Mouse (Mus musculus): ENCODE measurements around the gene Caml.
"Not testable (repeated sequence)": the region's sequence is repeated elsewhere in the genome, so short reads cannot be mapped to it uniquely, and the experiment has no call there.

Gene Caml

GRCm38 (mm10) chr13:55620275-55620674 is 2.5 kb upstream of the Caml start:
- DNase-seq (ENCODE audit: low spot score in 2 of 2), result no peak

GRCm38 (mm10) chr13:55622156-55622648 is 603 bp upstream of the Caml start:
- DNase-seq (ENCODE audit: low spot score in 2 of 2), result not testable (repeated sequence)

DNA sequence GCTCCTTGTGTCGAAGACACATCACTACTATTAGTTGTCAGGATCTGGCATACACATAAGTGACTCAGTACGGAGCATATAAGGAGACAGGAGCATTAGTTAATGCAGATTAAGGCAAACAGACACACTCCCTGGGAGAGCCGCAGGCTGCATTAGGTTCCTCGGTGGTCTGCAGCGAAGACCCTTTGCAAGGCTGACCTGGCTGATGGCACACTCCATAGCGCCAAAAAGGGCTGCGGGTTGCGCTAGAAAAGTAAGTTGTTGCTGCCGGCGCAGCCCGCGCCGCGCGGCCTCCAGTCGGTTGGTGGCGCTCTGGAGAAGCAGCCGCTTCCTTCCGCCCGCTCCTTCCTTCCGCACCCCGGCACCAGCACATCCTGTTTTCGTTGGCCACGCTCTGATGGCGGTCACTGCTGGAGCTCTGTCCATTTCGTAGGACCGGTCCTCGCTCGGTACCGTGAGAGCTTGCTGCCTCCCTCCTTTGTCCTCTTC is 11.9 kb downstream of the Caml start, which contains the start of gene Ddx46:
Gene Ddx46, plus strand, starts transcription at position 389 of the 489 bp plus-strand sequence.
- DNase-seq (ENCODE audit: low spot score in 2 of 2), result peak; percentile 70 to 80

DNA sequence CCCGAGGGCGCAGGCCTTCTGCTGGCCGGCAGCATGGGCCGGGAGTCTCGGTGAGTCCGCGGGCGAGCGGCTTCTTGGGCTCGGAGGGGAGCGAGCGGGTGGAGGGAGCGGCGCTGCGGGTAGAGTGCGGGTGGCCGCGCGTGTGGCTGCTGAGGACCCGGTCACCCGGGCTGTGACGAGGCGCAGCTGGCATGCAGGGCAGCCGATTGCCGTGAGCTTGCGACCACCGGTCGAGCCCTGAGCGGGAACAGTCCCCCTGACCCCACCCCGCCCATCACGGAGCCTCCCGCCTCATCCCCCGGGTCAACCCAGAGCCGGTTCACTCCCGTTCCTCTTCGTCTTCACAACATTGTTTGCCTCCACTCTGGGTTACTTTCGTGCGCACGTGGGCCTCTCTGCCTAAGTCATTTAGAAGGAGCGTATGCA is 12.4 kb downstream of the Caml start:
- no peak for DNase-seq (ENCODE audit: low spot score in 2 of 2)

DNA sequence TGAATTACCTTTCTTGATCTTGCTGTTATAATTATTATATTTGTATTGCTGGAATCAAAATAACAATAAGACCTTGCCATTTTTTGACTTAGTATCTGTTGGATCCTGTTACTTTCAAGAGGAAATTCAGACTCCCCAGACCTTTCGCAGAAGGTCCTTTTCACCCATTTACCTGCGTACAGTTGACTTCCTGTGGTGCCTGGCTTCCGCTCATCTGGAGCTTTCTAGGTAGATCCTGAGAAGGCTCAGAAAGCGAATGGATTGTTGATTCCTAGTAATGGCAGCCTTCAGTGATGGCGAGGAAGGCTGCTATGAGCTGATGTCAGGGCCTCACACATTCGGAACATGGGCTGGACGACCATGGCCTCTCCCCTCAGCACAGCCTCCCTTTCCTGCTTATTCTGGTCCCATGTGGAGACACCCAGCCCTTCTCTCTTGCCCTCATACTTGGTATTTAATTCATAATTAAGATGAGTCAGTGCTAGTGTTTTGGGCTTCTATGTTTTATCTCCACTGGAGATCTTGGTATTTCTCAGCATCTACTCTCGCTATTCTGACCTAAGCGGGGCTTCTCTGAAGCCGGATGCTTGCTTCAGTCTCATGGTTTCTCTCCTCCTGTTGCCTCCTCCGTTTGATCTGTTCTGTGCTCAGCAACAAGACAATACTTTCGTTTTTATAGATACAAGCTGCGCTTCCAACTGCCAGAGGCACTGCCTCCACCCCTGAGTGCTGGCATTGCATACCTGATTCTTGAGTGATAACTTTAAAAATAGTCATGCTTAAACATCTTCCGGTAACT is 13.6 kb downstream of the Caml start:
- DNase-seq (ENCODE audit: low spot score in 2 of 2), result no peak

- DNase-seq (ENCODE audit: low spot score in 2 of 2), result peak; percentile 37 to 73
Measured at GRCm38 (mm10) chr13:55640480-55640879, 17.7 kb downstream of the Caml start.

DNA sequence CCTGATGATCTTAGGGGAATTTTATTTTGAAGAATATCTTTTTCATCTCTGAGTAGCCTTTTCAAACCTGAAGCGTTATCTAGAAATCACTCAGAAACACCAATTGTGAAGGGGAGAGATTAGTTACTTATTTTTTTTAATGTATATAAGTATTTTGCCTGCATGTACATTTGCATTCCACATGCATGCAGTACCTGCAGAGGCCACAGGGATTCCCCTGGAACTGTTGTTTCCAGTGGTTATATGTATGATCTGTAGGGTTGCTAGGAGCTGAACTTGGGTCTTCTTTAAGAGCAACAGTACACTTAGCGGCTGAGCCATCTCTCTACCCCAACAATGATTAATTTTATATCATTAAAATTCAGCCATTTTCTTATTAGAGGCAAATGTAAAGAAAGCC is 21.7 kb downstream of the Caml start:
- DNase-seq (ENCODE audit: low spot score in 2 of 2), result no peak

DNA sequence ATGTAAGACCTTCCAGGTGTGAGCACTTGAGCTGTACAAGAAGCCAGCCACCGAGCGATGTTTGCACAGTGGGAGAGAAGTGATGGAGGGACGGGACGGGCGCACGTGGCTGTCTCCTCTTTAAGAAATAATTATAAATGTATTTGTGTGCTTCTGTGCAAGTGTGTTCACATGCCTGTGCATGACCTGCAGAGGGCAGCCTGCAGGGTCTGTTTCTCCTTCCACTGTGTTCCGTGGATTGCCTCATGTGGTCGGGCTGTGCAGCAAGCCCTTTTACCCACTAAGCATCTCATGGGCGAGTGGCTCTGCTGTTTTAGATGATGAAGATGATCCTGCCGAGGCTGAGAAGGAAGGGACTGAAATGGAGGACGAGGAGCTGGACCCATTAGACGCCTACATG is 27.3 kb downstream of the Caml start:
- DNase-seq (ENCODE audit: low spot score in 2 of 2), result no peak

DNA sequence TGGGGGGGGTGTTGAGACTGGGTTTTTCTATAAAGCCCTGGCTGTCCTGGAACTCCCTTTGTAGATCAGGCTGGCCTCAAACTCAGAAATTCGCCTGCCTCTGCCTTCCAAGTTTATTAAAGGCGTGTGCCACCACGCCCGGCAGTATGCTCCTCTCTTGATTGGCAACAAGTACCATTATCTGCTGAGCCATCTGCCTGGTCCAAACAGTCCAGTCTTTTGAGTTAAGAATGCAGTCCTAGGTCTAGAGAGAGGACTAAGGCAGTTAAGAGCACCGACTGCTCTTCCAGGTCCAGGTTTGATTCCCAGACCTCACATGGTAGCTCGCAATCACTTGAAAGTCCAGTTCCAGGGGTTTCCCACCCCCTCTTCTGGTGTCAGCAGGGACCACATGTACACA is 28.2 kb downstream of the Caml start:
- no peak for DNase-seq (ENCODE audit: low spot score in 2 of 2)

DNA sequence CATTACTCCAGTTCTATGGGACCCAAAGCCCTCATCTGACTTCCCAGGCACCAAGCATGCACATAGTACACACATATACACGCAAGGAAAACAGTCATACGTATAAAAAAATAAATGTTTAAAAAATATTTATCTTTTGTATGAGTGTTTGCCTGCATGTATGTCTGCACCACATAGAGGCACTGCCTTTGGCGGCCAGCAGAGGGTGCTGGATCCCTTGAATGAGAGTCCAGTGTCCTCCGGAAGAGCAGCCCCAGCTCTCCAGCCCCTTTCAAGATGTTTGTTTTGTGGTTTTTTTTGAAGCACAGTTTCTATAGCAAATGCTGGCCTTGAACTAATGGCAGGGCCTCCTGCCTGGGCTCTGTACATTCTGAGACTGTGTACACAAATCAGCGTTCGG is 45.7 kb downstream of the Caml start:
- DNase-seq (ENCODE audit: low spot score in 2 of 2), result no peak

DNA sequence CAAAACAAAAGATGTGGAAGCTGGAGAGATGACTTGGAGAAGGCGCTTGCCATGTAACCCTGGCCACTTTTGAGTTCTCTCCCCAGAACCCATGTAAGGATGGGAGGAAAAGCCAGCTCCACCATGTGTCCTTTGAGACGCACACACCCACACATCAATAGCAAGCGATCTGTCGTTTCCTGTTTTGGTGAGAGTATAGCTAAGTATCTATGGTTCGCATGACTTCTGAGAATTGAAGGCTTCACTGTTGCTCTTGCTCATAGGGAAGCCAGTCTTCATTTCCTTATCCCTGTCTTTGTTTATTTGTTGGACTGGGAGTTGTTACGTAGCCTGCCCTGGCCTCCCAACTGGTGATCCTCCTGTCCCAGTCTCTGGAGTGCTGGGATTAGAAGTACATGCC is 49.9 kb downstream of the Caml start:
- no peak for DNase-seq (ENCODE audit: low spot score in 2 of 2)

GRCm38 (mm10) chr13:55677364-55677763 is 54.6 kb downstream of the Caml start:
- DNase-seq (ENCODE audit: low spot score in 2 of 2), result no peak

Data from frontal cortex, postnatal 14 days (tissue).